Mouse (Mus musculus) sigmoid colon, adult 10 weeks (tissue): ENCODE data around the gene Gpr82. TPM values are rescaled to one million over a fixed set of nuclear protein-coding genes. Genes with fewer than 3 reads are reported as not detected.

Source experiments
- polyA plus RNA-seq: library from polyadenylated mRNA; stranded (reverse); fragments of 350-450 nt; fragmentation: Illumina TruSeq; extraction: RNeasy Lipid Tissue Mini Kit (QIAGEN cat#74804); gene quantifications from one replicate; pipeline ENCODE4 v1.2.3, GENCODE M21; 2014; ENCODE audit warnings: low read depth, low replicate concordance

Gene Gpr82
- 1.3 TPM for polyA plus RNA-seq

GRCm38 (mm10) chrX:13661063-13661462 lies at the start of gene Gpr82:
TSS of gene Gpr82 (plus strand) at chrX:13661363.

GRCm38 (mm10) chrX:13631599-13632283 lies 29.4 kb upstream of the Gpr82 start, which contains the start of gene Gpr34:
TSS of gene Gpr34 (plus strand) at chrX:13632089.

Other genes starting within 250 kb of the Gpr82 start
- gene Nyx, start 195.3 kb upstream of the Gpr82 start, polyA plus RNA-seq, result 0.22 TPM
- 25.2 TPM for gene Gpr34, start 29.3 kb upstream of the Gpr82 start, polyA plus RNA-seq
- gene Cask, start 190.0 kb downstream of the Gpr82 start, polyA plus RNA-seq, result 103 TPM